Mouse (Mus musculus) hindbrain, embryonic 13.5 days (tissue): ENCODE data around the gene Rdh19. TPM values are rescaled to one million over a fixed set of nuclear protein-coding genes. Genes with fewer than 3 reads are reported as not detected.

Experiments used
- ATAC-seq: fragments of 200-750 bp; cut with Nextera tagmentation; 2 replicates; pipeline ENCODE4 v1.8.0; 2017; ENCODE audit warnings: moderate TSS enrichment; ENCODE audit not compliant: low FRiP score
- H3K27ac ChIP-seq: fragments of 300-500 bp; sonication (generic); 2 replicates; pipeline ENCODE4 v1.5.1; 2015; ENCODE audit warnings: inconsistent platforms, mild to moderate bottlenecking, moderate library complexity
- H3K27me3 ChIP-seq: fragments of 300-500 bp; sonication (generic); 2 replicates; pipeline ENCODE4 v1.6.1; 2015; ENCODE audit warnings: mild to moderate bottlenecking, inconsistent platforms
- H3K36me3 ChIP-seq: fragments of 300-500 bp; sonication (generic); 2 replicates; pipeline ENCODE4 v1.6.1; 2015; ENCODE audit warnings: mild to moderate bottlenecking, inconsistent platforms
- H3K4me1 ChIP-seq: fragments of 300-500 bp; sonication (generic); replicated peaks from 2 replicates; pipeline ENCODE4 v1.6.1; 2015; ENCODE audit warnings: inconsistent platforms
- H3K4me2 ChIP-seq: fragments of 300-500 bp; sonication (generic); 2 replicates; pipeline ENCODE4 v1.6.1; 2015; ENCODE audit warnings: inconsistent platforms, mild to moderate bottlenecking, moderate library complexity
- H3K4me3 ChIP-seq: fragments of 300-500 bp; sonication (generic); 2 replicates; pipeline ENCODE4 v1.5.1; 2015; ENCODE audit warnings: mild to moderate bottlenecking, inconsistent platforms
- H3K9ac ChIP-seq: fragments of 300-500 bp; sonication (generic); 2 replicates; pipeline ENCODE4 v1.6.1; 2015; ENCODE audit warnings: mild to moderate bottlenecking, inconsistent platforms
- H3K9me3 ChIP-seq: fragments of 300-500 bp; sonication (generic); 2 replicates; pipeline ENCODE4 v1.6.1; 2016; ENCODE audit warnings: inconsistent platforms
- polyA plus RNA-seq: library from polyadenylated mRNA; unstranded; fragments of >200 nt; fragmentation: Nextera tagmentation; extraction: Ambion mirVana; gene quantifications from 2 replicates; pipeline ENCODE4 v1.2.1, GENCODE M21; 2015

The Rdh19 gene
- polyA plus RNA-seq, 1 experiment from 2014 or later = not detected

- no peaks in the 10 kb centered on the region for H3K27me3 ChIP-seq
- ATAC-seq = no peak
- no peak overlapping the region for H3K27ac ChIP-seq
- no peak overlapping the region for H3K4me3 ChIP-seq
- no peak overlapping the region for H3K4me2 ChIP-seq
- H3K9ac ChIP-seq = no peak overlapping the region
- H3K4me1 ChIP-seq = peaks cover 4% of the 10 kb centered on the region
- no peaks in the 10 kb centered on the region for H3K9me3 ChIP-seq
- H3K36me3 ChIP-seq = no peaks in the 10 kb centered on the region
Measured at GRCm38 (mm10) chr10:127907386-127907951, 57.7 kb downstream of the Rdh19 start.

Other genes starting within 250 kb of the Rdh19 start
- 101 and 108 TPM in 2 replicates for gene Lrp1, start 228.8 kb upstream of the Rdh19 start, polyA plus RNA-seq
- gene Stat6, start 206.9 kb upstream of the Rdh19 start, polyA plus RNA-seq = 4.9 and 5.0 TPM in 2 replicates
- gene Nemp1, start 183.0 kb upstream of the Rdh19 start, polyA plus RNA-seq = 3.9 and 4.0 TPM in 2 replicates
- 2.3 and 3.3 TPM in 2 replicates for gene Nab2, start 181.4 kb upstream of the Rdh19 start, polyA plus RNA-seq
- 0.43 and 0.74 TPM in 2 replicates for gene Myo1a, start 144.8 kb upstream of the Rdh19 start, polyA plus RNA-seq
- gene Tac2, start 125.5 kb upstream of the Rdh19 start, polyA plus RNA-seq = not detected in 2 replicates
- gene Zbtb39, start 110.4 kb upstream of the Rdh19 start, polyA plus RNA-seq = 3.7 and 3.8 TPM in 2 replicates
- gene Gpr182, start 98.2 kb upstream of the Rdh19 start, polyA plus RNA-seq = 0.81 and 0.83 TPM in 2 replicates
- gene Rdh1, start 90.2 kb upstream of the Rdh19 start, polyA plus RNA-seq = not detected in 2 replicates
- gene Rdh16f1, start 90.1 kb upstream of the Rdh19 start, polyA plus RNA-seq = not detected in 2 replicates
- 0.13 and 0.16 TPM in 2 replicates for gene Rdh9, start 73.5 kb upstream of the Rdh19 start, polyA plus RNA-seq
- gene Rdh16, start 48.8 kb upstream of the Rdh19 start, polyA plus RNA-seq = not detected in 2 replicates
- not detected in 2 replicates for gene Rdh16f2, start 16.5 kb downstream of the Rdh19 start, polyA plus RNA-seq
- not detected in 2 replicates for gene Rdh7, start 38.9 kb downstream of the Rdh19 start, polyA plus RNA-seq
- not detected in 2 replicates for gene Sdr9c7, start 48.6 kb downstream of the Rdh19 start, polyA plus RNA-seq
- not detected in 2 replicates for gene Hsd17b6, start 157.7 kb downstream of the Rdh19 start, polyA plus RNA-seq
- gene Prim1, start 165.2 kb downstream of the Rdh19 start, polyA plus RNA-seq = 33.9 and 39.4 TPM in 2 replicates
- gene Naca, start 185.6 kb downstream of the Rdh19 start, polyA plus RNA-seq = 609 and 615 TPM in 2 replicates
- gene Ptges3, start 209.0 kb downstream of the Rdh19 start, polyA plus RNA-seq = 440 and 454 TPM in 2 replicates
- gene Atp5b, start 233.3 kb downstream of the Rdh19 start, polyA plus RNA-seq = 2,105 and 2,130 TPM in 2 replicates
- gene Baz2a, start 241.6 kb downstream of the Rdh19 start, polyA plus RNA-seq = 12.6 and 13.4 TPM in 2 replicates